Mouse (Mus musculus): Measurements from ENCODE around the gene Yipf1. TPM values are rescaled to one million over a fixed set of nuclear protein-coding genes. Genes with fewer than 3 reads are reported as not detected.

Gene Yipf1
- polyA plus RNA-seq (2012) = 19.4 and 19.6 TPM in 2 replicates

DNA sequence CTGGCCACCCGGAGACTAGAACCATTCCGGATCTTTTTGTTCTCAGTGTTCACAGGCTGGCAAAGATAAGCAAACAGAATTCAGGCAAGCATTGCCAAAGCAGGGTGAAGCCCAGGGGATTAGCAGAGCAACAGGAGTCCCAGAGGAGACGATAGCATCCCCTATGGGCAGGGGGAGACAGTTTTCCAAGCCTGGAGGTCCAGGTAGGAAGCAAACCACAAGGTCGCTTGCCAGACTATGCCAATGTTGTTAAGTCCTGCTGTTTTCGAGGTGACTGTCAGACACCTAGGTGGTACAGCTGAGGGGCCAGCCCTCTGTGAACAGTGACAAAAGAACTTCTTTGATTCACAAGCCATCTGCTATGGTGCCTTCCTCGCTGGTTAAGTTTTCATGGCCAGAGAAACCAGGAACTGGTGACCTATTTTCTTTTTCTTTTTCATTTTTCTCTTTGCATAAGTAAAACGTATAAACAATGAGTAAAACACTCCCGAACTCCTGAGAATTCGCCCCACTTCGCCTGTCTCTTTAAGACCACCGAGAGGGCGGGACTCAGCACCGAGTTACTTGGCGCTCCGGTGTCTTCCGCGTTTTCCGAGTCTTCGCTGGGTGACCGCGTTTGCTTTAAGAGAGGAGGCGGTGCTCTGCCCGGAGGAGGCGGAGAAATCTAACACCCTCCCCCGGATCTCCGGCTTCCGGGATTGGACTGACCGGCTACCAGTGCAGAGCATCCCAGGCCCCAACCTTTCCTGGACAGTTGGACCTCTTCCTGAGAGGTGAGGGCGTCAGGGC, at the start of gene Yipf1:
TSS of gene Yipf1 (plus strand) at position 674 of the 789 bp plus-strand sequence.

DNA sequence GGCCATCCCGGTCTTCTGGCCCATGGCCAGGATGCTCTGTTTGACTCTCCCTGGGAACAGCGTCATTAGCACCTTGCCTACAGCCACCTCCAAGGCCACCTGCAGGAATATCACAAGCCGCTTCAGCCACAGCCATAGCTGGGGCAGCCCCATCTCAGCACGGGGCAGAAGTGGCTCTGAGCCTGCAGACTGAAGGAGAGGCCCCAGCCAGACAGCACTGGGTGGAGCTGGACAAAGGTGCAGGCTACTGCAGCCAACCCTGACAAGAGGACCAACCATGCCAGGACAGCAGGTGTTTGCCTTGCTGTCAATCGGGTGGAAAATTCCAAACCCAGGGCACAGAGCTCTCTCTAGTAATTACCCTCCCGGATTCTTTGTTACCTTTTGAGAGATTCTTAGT, 7.2 kb upstream of the Yipf1 start, which contains the start of gene Dio1:
TSS of gene Dio1 (minus strand) at position 204 of the 400 bp plus-strand sequence.

DNA sequence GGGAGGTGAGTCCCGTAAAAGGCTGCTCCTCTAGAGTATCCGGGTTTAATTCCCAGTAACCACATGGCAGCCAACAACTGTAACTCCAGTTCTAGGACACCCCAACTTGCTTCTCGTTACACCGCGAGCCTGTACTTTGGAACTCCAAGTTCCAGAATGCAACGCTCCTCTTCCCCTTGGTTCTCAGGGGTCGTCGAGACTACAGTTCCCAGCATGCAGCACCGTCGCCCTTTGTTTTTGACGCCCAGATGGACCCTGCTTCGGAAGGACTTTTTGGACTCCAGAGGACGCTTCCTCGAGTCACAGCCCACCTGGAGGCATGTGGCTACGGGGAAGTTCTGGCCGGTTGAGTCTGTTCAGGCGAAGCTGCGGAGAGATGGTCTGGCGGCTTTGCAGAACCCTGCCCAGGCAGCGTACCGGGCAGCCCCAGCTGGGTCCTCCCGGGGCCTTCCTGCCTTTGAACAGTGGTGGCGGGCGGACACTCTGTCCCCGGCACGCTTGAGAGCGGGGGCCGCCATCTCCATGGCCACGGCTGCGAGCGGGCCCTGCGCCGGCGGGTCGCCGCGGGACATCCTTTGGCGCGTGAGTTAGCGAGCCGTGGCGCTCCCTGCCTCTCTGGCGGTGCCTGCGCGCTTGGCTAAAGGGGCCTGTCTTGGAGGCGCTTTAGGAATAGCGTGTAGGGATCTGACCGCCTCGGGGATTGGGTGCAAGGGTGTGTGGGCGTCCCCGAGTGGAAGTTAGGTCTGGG, 53.6 kb downstream of the Yipf1 start, which contains the start of gene Ndc1:
TSS of gene Ndc1 (plus strand) at position 218 of the 748 bp plus-strand sequence.

Other genes with a start within 250 kb of the Yipf1 start
- gene Mrpl37, start 247.5 kb upstream of the Yipf1 start, polyA plus RNA-seq (2012) = 41.6 and 46.4 TPM in 2 replicates
- gene Cyb5rl, start 247.4 kb upstream of the Yipf1 start, polyA plus RNA-seq (2012) = 7.3 and 11.1 TPM in 2 replicates
- gene Cdcp2, start 217.5 kb upstream of the Yipf1 start, polyA plus RNA-seq (2012) = not detected in 2 replicates
- gene Tmem59, start 136.0 kb upstream of the Yipf1 start, polyA plus RNA-seq (2012) = 141 and 151 TPM in 2 replicates
- 23.4 and 25.8 TPM in 2 replicates for gene Tceanc2, start 135.2 kb upstream of the Yipf1 start, polyA plus RNA-seq (2012)
- not detected in 2 replicates for gene Ldlrad1, start 105.2 kb upstream of the Yipf1 start, polyA plus RNA-seq (2012)
- 6.5 TPM in 2 replicates for gene Lrrc42, start 60.8 kb upstream of the Yipf1 start, polyA plus RNA-seq (2012)
- gene Hspb11, start 60.8 kb upstream of the Yipf1 start, polyA plus RNA-seq (2012) = 3.8 and 5.1 TPM in 2 replicates
- not detected in 2 replicates for gene Dio1, start 7.2 kb upstream of the Yipf1 start, polyA plus RNA-seq (2012)
- gene Ndc1, start 53.4 kb downstream of the Yipf1 start, polyA plus RNA-seq (2012) = 5.1 and 7.0 TPM in 2 replicates
- 0.56 and 1.2 TPM in 2 replicates for gene Glis1, start 120.2 kb downstream of the Yipf1 start, polyA plus RNA-seq (2012)